Mouse (Mus musculus): ENCODE data around the gene Slc29a1. TPM values are rescaled to one million over a fixed set of nuclear protein-coding genes. Genes with fewer than 3 reads are reported as not detected.

The Slc29a1 gene
- total RNA-seq, 2 experiments from 2014 or later = 19.7 to 23.6 TPM

DNA sequence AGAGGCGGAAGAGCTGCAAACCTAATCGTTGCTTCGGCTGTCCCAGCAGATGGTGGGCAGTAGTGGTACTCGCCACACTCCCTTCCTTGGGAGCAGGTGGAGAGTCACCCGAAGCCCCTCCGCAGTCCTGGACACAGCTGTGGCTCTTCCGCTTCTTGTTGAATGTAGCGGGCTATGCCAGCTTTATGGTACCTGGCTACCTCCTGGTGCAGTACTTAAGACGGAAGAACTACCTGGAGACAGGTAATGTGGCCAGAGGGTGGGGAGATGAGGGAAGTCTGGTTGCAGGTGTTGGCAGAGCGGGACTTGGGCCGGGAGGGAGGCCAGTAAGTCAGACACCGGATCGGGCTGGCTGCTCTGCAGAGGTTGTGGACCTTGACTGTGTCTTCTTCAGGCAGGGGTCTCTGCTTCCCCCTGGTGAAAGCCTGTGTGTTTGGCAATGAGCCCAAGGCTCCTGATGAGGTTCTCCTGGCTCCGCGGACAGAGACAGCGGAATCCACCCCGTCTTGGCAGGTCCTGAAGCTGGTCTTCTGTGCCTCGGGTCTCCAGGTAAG, 34.8 kb downstream of the Slc29a1 start:
- TF ChIP-seq CTCF (IDR thresholded peaks at IDR 0.05) = no peak
- peak overlapping the region; percentile 93 for H3K27ac ChIP-seq
- intact Hi-C loops (cut with DNase I) = loop anchor here (1.0 kb wide), 1 partner anchor 8 kb away; no protein-coding TSS in a partner anchor

DNA sequence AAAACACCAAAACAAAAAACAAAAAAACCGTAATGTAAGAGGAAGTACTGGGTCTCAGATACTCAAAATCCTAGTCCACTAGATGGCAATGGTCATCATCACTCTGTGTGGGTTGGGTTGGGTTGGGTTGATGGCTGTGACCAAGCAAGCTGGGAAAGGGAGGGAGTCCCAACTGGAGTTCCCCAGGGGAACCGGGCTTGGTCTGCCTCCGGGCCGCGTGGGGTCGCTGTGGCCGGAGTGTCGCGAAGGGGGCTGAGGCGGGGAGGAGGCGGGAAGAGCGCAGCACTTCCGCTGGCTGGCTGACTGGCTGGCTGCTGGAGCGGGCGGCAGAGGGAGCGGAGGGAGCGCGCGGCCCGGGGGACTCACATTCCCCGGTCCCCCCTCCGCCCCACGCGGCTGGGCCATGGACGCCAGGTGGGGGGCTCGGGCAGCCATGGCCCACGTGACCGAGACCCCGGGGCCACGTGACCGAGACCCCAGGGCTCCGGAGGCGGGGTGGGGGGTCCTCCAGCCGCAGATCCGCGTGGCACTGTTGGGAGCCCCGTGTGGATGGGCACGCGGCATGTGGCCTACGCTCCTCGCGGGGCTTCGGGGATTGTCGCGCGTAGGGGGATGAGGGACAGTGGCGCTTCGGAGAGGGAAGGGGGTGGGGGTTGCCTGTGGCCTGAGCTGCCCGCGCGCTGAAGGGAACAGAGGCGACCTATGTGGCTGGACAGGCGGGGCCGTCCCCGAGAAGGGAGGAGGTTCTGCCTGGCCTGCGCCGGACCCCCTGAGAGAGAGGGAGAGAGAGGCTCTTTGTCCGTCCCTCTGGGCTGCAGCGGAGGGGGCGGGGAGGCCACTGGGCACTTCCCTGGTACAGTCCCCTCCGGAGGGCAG, 35.5 kb downstream of the Slc29a1 start, which contains the start of gene Slc35b2:
Gene Slc35b2, plus strand, starts transcription at position 220 of the 876 bp plus-strand sequence.
- intact Hi-C loops (cut with DNase I) = loop anchor here (1.0 kb wide), 1 partner anchor 8 kb away; no protein-coding TSS in a partner anchor
- TF ChIP-seq CTCF (IDR thresholded peaks at IDR 0.05) = peak; percentile 92
- peak; percentile 90 to 93 for DNase-seq (ENCODE audit: extremely low spot score in 1 of 2, low spot score in 2 of 2)
- Histone ChIP-seq H3K27ac (peak within 1 kb of the TSS; percentile 93), H3K4me3 (peak within 1 kb of the TSS; percentile 94)

More for the DNA sequence above, 34.8 kb downstream of the Slc29a1 start:
- H3K4me3 ChIP-seq = peak overlapping the region; percentile 94
- DNase-seq (ENCODE audit: extremely low spot score in 1 of 2, low spot score in 2 of 2) = no peak

DNA sequence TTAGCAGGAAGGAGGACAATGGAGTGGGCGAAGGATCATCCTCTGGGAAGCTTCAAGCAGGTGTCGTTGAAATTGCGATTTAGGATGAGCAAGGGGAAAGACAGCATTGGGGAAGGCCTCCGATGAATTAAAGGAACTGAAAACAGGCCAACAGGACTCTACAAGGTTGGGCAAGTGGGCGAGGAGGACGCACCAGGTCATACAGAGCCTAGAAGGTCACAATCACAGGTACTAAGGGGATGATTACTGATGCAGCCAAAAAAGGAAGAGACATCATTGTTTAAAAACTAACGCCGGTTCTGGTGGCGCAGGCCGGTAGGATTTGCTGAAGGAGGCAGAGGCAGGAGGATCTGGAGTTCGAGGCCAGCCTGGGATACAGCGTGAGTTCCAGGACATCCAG, 36.2 kb downstream of the Slc29a1 start:
- no peak for DNase-seq (ENCODE audit: extremely low spot score in 1 of 2, low spot score in 2 of 2)
- no peak for TF ChIP-seq CTCF (IDR thresholded peaks at IDR 0.05)
- intact Hi-C loops (cut with DNase I) = no loop called here
- no peak overlapping the region for H3K27ac ChIP-seq
- no peak overlapping the region for H3K4me3 ChIP-seq

DNA sequence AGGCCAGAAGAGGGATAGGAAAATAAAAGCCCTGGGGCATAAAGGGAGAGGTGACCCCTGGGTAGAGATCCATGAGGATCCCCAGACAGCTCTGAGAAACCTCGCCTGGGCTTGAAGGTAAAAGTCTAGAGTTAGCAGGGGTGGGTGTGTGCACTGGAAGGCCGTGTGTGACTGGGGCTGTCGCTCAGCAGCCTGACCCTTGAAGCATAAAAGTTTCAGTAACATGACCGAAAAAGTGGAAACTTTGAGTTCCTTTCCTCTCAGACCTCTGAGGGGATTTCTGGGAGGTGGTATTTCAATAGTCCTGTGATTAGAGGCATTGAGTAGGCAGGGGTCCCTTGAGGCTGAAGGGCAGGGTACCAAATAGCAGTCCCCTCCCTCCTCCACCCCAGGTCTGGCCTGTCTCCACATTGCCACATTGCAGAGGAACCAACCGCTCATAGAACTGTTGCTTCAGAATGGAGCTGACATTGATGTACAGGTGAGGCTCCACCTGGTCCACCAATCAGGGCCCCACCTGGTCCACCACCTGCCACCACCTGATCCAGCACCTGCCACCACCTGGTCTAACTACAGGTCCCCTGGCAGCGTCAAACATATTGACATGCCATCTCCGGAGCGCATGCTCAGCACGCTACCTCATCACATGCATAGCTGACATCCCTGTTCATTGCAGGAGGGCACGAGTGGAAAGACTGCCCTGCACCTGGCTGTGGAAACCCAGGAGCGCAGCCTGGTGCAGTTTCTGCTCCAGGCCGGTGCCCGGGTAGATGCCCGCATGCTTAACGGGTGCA, 39.5 kb downstream of the Slc29a1 start:
- no peak for DNase-seq (ENCODE audit: extremely low spot score in 1 of 2, low spot score in 2 of 2)
- no peak for TF ChIP-seq CTCF (IDR thresholded peaks at IDR 0.05)
- Histone ChIP-seq H3K4me3 (no peak overlapping the region), H3K27ac (no peak overlapping the region)
- intact Hi-C loops (cut with DNase I) = no loop called here

DNA sequence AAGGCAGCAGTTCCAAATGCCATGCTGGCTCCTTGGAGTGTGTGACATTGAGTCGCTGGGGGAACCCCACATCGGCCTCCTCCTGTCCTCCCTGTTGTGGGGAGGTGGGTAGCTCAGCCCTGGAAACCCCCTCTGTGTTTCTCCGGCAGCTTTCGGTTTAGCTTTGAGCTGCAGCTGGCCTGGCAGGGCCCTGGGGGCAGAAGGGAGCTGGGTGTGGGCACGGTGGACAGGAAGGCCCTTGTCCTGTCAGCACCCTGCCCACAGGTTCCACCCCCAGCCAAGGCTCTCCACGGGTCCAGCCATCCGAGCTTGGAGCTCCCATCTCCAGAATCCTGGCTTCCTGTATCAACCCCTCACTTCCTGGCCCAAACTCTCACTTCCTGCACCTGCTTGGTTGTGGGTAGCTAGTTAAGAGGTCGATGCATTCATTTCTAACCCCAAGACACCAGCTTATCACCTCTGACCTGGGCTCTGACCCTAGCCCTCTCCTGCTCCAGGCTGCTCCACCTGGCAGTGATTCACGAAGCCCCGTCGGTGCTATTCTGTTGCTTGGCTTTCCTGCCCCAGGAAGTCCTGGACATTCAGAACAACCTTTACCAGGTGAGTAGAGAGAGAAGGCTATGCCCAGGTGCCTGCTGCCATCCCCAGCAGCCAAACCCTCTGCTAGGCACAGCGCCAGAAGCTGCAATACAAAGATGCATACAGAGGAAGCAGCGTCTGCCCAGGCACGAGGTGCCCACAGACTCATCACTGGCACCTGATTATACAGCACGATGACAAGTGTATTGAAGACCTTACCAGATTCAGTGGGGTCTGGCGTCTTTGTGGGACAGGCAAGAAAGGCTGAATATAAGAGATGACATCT, 41.2 kb downstream of the Slc29a1 start:
- H3K27ac ChIP-seq = no peak overlapping the region
- DNase-seq (ENCODE audit: extremely low spot score in 1 of 2, low spot score in 2 of 2) = no peak
- H3K4me3 ChIP-seq = no peak overlapping the region
- intact Hi-C loops (cut with DNase I) = no loop called here
- no peak for TF ChIP-seq CTCF (IDR thresholded peaks at IDR 0.05)

DNA sequence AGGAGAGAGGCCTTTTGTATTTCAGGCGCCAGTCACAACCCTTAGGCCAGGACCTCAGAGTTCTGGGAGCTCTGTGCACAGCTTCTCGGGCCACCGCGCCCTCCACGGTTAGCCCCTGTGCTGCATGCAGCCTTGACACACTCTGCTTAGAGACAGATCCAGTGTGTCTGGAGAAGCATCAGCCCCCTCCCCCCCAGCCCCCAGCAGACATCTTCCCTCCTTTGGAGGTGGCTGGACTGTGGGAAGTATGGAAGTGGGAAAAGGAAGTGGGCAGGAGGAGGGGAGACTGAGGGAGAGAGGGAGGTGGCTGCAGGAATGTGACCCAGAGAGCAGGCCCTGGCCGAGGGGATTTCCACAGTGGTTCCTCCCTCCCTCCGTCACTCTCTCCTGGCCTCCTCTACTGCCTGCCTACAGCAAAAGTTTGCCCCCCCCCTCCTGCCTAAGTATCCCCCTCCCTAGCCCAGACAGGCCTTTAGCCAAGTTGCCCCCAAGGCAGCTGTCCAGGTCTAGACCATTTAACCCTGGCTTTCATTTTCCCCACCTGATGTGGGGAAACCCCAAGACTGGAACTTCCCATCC, 42.1 kb downstream of the Slc29a1 start:
- intact Hi-C loops (cut with DNase I) = no loop called here
- DNase-seq (ENCODE audit: extremely low spot score in 1 of 2, low spot score in 2 of 2) = no peak
- TF ChIP-seq CTCF (IDR thresholded peaks at IDR 0.05) = no peak
- H3K4me3 ChIP-seq = no peak overlapping the region
- no peak overlapping the region for H3K27ac ChIP-seq

DNA sequence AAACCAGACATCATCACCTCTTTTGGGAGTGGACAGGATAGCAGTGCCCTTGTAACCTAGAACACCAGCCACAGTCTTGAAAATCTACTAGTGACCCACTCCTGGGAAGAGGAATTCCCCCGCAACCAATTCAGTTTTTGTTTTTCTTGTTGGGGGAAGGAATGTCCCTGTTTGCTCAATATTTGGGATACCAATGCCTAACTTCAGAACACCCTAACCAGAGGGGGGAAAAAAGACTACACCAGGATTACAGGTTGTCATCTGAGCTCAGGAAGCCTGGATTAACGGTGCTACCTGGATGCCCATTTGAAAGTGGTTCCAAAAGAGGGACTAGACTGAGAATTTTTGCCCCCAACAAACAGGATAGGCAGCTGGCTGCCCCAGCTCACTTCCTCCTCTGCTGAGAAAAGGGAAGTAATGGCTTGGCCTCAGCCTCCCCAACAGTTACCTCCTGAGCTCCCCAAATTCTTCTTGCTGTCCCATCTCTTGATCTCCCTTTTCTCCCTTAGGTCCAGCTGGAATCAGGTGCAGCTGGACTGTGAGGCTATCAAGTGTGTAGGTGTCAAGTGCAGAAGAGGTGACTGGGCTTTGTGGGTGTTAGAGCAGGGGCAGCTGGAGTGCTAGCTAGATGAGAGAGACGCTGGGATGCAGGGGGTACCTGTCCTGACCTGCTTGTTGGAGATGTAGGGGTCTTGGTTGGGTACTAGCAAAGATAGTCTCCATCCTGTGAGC, 42.7 kb downstream of the Slc29a1 start:
- intact Hi-C loops (cut with DNase I) = no loop called here
- peak overlapping the region; percentile 71; the same call in 1 of the 2 replicates for H3K4me3 ChIP-seq
- DNase-seq (ENCODE audit: extremely low spot score in 1 of 2, low spot score in 2 of 2) = no peak
- no peak overlapping the region for H3K27ac ChIP-seq
- TF ChIP-seq CTCF (IDR thresholded peaks at IDR 0.05) = no peak

DNA sequence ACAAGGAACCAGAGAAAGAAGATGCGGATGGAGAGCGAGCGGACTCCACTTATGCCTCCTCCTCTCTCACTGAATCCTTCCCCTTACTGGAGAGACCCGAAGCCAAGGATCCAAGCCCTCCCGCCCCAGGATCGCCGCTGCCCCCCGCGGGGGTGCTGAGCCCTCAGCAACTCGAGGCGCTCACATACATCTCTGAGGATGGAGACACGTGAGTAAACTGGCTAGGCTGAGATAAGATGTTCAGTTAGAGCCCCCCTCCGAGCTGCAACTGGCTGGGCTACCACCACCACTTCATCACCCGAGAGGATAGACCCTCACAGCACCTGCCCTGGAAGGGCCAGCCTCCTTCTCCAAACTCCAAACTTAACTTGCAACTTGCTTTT, 43.3 kb downstream of the Slc29a1 start:
- TF ChIP-seq CTCF (IDR thresholded peaks at IDR 0.05) = no peak
- peak overlapping the region; percentile 71 for H3K4me3 ChIP-seq
- intact Hi-C loops (cut with DNase I) = no loop called here
- DNase-seq (ENCODE audit: extremely low spot score in 1 of 2, low spot score in 2 of 2) = no peak
- no peak overlapping the region for H3K27ac ChIP-seq

DNA sequence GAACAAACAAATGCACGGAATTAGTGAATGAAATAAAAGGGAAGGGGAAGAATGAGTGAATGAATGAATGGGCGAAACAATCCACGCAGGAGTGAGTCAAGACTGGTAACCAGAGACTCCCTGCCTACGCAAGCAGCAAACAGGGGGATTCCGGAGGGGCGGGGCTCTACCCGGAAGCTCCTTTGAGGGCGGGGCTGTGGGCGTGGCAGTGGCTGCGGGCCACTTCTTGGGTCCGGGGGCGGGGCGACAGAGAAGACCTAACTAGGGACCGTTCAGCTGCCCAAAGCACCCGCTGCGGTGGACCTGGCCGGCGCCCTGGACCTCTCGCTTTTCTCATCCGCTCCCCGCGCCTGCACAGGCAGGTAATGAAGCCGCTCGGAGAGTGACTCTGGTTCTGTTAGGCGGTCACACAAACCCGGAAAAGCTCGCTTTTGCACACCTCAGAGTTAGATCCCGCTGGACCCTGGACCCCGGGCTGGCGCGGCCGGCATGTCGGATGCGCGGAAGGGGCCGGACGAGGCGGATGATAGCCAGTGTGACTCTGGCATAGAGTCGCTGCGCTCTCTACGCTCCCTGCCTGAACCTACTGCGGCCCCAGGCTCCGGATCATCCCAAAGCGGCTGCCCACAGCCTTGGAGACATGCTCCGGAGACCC, 43.8 kb downstream of the Slc29a1 start, which contains the start of gene Nfkbie:
Gene Nfkbie, plus strand, starts transcription at position 252 of the 655 bp plus-strand sequence.
- Histone ChIP-seq H3K27ac (peak within 1 kb of the TSS; percentile 42; the same call in 1 of the 2 replicates), H3K4me3 (peak within 1 kb of the TSS; percentile 71)
- DNase-seq (ENCODE audit: extremely low spot score in 1 of 2, low spot score in 2 of 2) = peak; percentile 88 to 91
- intact Hi-C loops (cut with DNase I) = no loop called here
- TF ChIP-seq CTCF (IDR thresholded peaks at IDR 0.05) = no peak

DNA sequence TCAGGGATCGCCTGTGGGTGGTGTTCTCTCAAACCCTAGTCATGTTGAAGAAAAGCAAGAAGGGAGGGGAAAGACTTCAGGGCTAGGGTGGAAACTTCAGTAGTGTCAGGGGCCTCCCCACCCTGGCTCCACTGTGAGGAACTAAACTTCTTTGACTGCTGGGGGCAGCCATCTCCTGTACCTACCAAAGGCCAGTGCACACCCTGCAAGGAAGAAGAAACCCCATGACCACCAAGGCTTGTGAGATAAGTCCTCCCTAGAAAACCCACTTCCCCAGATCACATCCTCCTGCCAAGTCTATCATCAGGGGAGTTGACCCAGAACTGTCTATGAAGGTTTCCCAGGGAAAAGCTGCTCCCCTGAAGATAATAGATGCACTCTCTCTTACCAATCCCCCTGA, 45.0 kb downstream of the Slc29a1 start:
- Histone ChIP-seq H3K27ac (no peak overlapping the region), H3K4me3 (no peak overlapping the region)
- intact Hi-C loops (cut with DNase I) = no loop called here
- TF ChIP-seq CTCF (IDR thresholded peaks at IDR 0.05) = no peak
- no peak for DNase-seq (ENCODE audit: extremely low spot score in 1 of 2, low spot score in 2 of 2)

All from left cerebral cortex, adult 2 months (tissue).